Mouse (Mus musculus): ENCODE measurements around the gene Prss16. TPM values are rescaled to one million over a fixed set of nuclear protein-coding genes. Genes with fewer than 3 reads are reported as not detected.

Prss16 gene
- total RNA-seq (2023): 0.65 TPM

GRCm38 (mm10) chr13:22009642-22010041, at the start of gene Prss16:
TSS of gene Prss16 (minus strand) at chr13:22009742.

GRCm38 (mm10) chr13:22042568-22043502, 33.3 kb upstream of the Prss16 start, which contains the start of the genes Hist1h2ag and Hist1h2bj:
TSS of gene Hist1h2ag (minus strand) at chr13:22042944.
TSS of gene Hist1h2bj (plus strand) at chr13:22043214.

GRCm38 (mm10) chr13:22041142-22041536, 31.6 kb upstream of the Prss16 start, which contains the start of gene Hist1h4i:
TSS of gene Hist1h4i (minus strand) at chr13:22041362.

DNA sequence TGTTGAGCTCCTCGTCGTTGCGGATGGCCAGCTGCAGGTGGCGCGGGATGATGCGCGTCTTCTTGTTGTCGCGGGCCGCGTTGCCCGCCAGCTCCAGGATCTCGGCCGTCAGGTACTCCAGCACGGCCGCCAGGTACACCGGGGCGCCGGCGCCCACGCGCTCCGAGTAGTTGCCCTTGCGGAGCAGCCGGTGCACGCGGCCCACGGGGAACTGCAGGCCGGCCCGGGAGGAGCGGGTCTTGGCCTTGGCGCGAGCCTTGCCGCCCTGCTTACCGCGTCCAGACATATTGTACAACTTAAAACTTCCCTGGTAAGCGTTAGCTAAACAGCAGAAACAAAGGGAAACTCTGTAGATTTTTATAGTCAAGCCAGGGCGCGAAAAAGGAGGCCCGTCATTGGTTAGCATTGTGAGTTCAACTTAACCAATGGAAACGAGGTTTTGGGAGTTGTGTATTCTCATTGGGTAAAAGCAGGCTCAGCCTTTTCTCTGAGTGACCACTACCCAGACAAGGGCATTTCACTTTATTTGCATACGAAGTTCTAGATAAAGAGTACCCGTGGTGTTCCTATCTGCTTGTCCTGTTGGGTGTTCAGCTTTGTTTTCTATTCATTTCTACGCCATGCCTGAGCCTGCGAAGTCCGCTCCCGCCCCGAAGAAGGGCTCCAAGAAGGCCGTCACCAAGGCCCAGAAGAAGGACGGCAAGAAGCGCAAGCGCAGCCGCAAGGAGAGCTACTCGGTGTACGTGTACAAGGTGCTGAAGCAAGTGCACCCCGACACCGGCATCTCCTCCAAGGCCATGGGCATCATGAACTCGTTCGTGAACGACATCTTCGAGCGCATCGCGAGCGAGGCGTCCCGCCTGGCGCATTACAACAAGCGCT, 26.0 kb upstream of the Prss16 start, which contains the start of the genes Hist1h2ah and Hist1h2bk:
Gene Hist1h2ah, minus strand, starts transcription at position 302 of the 882 bp plus-strand sequence.
Gene Hist1h2bk, plus strand, starts transcription at position 604 of the 882 bp plus-strand sequence.

GRCm38 (mm10) chr13:21980981-21981802, 28.4 kb downstream of the Prss16 start, which contains the start of gene Pom121l2:
TSS of gene Pom121l2 (plus strand) at chr13:21981194.

Other genes with a start within 250 kb of the Prss16 start
- gene Hist1h1b, start 229.1 kb downstream of the Prss16 start, total RNA-seq (2023): 9.5 TPM
- 110 TPM for gene Hist1h3i, start 226.4 kb downstream of the Prss16 start, total RNA-seq (2023)
- gene Hist1h2an, start 222.5 kb downstream of the Prss16 start, total RNA-seq (2023): 5.2 TPM
- gene Hist1h2bp, start 222.3 kb downstream of the Prss16 start, total RNA-seq (2023): 22.1 TPM
- 49.3 TPM for gene Hist1h2bq, start 199.5 kb downstream of the Prss16 start, total RNA-seq (2023)
- gene Hist1h2ao, start 199.3 kb downstream of the Prss16 start, total RNA-seq (2023): 110 TPM
- gene Hist1h4m, start 198.0 kb downstream of the Prss16 start, total RNA-seq (2023): 248 TPM
- gene Hist1h4n, start 177.5 kb downstream of the Prss16 start, total RNA-seq (2023): 35.4 TPM
- gene Hist1h2ap, start 176.2 kb downstream of the Prss16 start, total RNA-seq (2023): 30.3 TPM
- gene Hist1h2br, start 176.0 kb downstream of the Prss16 start, total RNA-seq (2023): 48.4 TPM
- 0.71 TPM for gene Zfp184, start 64.6 kb downstream of the Prss16 start, total RNA-seq (2023)
- not detected for gene Pom121l2, start 28.5 kb downstream of the Prss16 start, total RNA-seq (2023)
- gene Hist1h2ah, start 25.8 kb upstream of the Prss16 start, total RNA-seq (2023): 25.1 TPM
- gene Hist1h2bk, start 26.1 kb upstream of the Prss16 start, total RNA-seq (2023): 16.7 TPM
- gene Hist1h4i, start 31.6 kb upstream of the Prss16 start, total RNA-seq (2023): 47.7 TPM
- not detected for gene Hist1h2ag, start 33.2 kb upstream of the Prss16 start, total RNA-seq (2023)
- gene Hist1h2bj, start 33.5 kb upstream of the Prss16 start, total RNA-seq (2023): 18.5 TPM
- not detected for gene Vmn1r188, start 74.7 kb upstream of the Prss16 start, total RNA-seq (2023)
- gene Vmn1r189, start 96.1 kb upstream of the Prss16 start, total RNA-seq (2023): not detected
- not detected for gene Vmn1r191, start 174.2 kb upstream of the Prss16 start, total RNA-seq (2023)
- gene Vmn1r192, start 181.4 kb upstream of the Prss16 start, total RNA-seq (2023): not detected
- gene Vmn1r193, start 213.4 kb upstream of the Prss16 start, total RNA-seq (2023): not detected
- not detected for gene Vmn1r194, start 234.5 kb upstream of the Prss16 start, total RNA-seq (2023)